Mouse (Mus musculus): Measurements from ENCODE around the gene Cd52.

- TF ChIP-seq CTCF (IDR thresholded peaks at IDR 0.05; ENCODE audit: low read depth, low read length) (no peak), POLR2AphosphoS5 (IDR thresholded peaks at IDR 0.05; ENCODE audit: insufficient replicate concordance, low read depth, low read length) (no peak), GATA1 (IDR thresholded peaks at IDR 0.05; ENCODE audit: borderline replicate concordance, low read length) (no peak), GATA2 (IDR thresholded peaks at IDR 0.05; ENCODE audit: borderline replicate concordance, low read depth, low read length) (no peak), TAL1 (conservative IDR thresholded peaks at IDR 0.05; ENCODE audit: low read depth, low read length) (no peak)
These were observed 26.7 kb upstream of the Cd52 start for GRCm38 (mm10) chr4:134121571-134121970.

Measured in G1E (cell line).